Mouse (Mus musculus) liver, embryonic 15.5 days (tissue): ENCODE measurements around the gene Slc35g3. TPM values are rescaled to one million over a fixed set of nuclear protein-coding genes. Genes with fewer than 3 reads are reported as not detected.

ENCODE experiments used
- ATAC-seq: fragments of 200-750 bp; cut with Nextera tagmentation; 2 replicates; pipeline ENCODE4 v1.8.0; 2017; ENCODE audit warnings: moderate number of reproducible peaks, mild to moderate bottlenecking, moderate library complexity; ENCODE audit not compliant: insufficient read depth
- H3K27ac ChIP-seq: fragments of 300-500 bp; sonication (generic); replicated peaks from 2 replicates; pipeline ENCODE4 v1.5.1; 2015; ENCODE audit warnings: mild to moderate bottlenecking, inconsistent platforms
- H3K27me3 ChIP-seq: fragments of 300-500 bp; sonication (generic); 2 replicates; pipeline ENCODE4 v1.6.1; 2015; ENCODE audit warnings: mild to moderate bottlenecking, inconsistent platforms
- H3K36me3 ChIP-seq: fragments of 300-500 bp; sonication (generic); replicated peaks from 2 replicates; pipeline ENCODE4 v1.6.1; 2015; ENCODE audit warnings: moderate library complexity, mild to moderate bottlenecking, inconsistent platforms
- H3K4me1 ChIP-seq: fragments of 300-500 bp; sonication (generic); replicated peaks from 2 replicates; pipeline ENCODE4 v1.6.1; 2015; ENCODE audit warnings: inconsistent platforms
- H3K4me2 ChIP-seq: fragments of 300-500 bp; sonication (generic); 2 replicates; pipeline ENCODE4 v1.6.1; 2015; ENCODE audit warnings: moderate library complexity, mild to moderate bottlenecking, inconsistent platforms
- H3K4me3 ChIP-seq: fragments of 300-500 bp; sonication (generic); replicated peaks from 2 replicates; pipeline ENCODE4 v1.5.1; 2015; ENCODE audit warnings: mild to moderate bottlenecking, inconsistent platforms
- H3K9ac ChIP-seq: fragments of 300-500 bp; sonication (generic); 2 replicates; pipeline ENCODE4 v1.6.1; 2015; ENCODE audit warnings: moderate library complexity, mild to moderate bottlenecking, inconsistent platforms
- H3K9me3 ChIP-seq: fragments of 300-500 bp; sonication (generic); replicated peaks from 2 replicates; pipeline ENCODE4 v1.6.1; 2016; ENCODE audit warnings: inconsistent platforms
- WGBS: fragments of 180-500 bp; shearing (Covaris S2); methylation state at CpG from one replicate; pipeline ENCODE4 v1.1.7; 2015; ENCODE audit warnings: mixed read lengths; ENCODE audit not compliant: insufficient replicate concordance; 5-methylcytosine and 5-hydroxymethylcytosine counted together
- polyA plus RNA-seq: library from polyadenylated mRNA; unstranded; fragments of >200 nt; fragmentation: Nextera tagmentation; extraction: Ambion mirVana; gene quantifications from 2 replicates; pipeline ENCODE4 v1.2.1, GENCODE M21; 2015

Slc35g3 gene
- polyA plus RNA-seq, 1 experiment from 2014 or later, result not detected

DNA sequence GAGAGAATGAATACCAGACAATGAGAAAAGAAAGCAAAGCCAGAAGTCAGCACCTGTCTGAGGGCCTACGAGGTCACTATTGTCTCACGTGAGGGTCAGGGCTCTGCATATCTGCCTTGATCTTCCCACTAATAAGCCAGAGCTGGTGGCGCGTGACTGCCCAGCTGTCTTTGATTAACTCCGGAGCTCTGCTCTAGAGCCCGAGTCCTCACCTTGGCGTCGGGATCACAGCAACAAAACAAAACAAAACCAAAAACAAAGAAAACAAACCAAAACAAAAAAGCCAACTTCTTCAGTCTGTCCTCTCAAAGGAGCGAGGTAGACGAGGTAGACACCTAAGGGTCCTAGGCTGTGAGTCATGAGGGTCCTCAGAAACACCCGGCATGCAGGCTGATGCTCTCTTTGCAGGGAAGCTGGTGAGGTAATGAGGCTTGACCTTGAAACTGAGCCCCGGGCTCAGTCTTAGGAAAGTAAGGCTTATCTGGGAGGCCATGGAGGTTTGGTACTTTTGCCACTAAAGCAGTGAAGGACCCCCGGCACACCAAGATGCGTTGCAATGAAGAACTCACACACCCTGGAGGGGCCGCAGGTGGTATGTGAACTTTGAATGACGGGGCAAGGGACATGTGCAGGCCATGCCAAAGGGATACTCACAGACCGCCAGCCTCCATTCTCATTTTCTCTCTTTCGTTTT is 47.0 kb downstream of the Slc35g3 start:
- 81% methylated on average over 18 of the region's 18 CpGs for WGBS
- Histone ChIP-seq H3K36me3 (no peaks in the 10 kb centered on the region), H3K9me3 (no peaks in the 10 kb centered on the region), H3K9ac (no peak overlapping the region), H3K27ac (no peak overlapping the region), H3K27me3 (no peaks in the 10 kb centered on the region), H3K4me2 (no peak overlapping the region), H3K4me3 (no peak overlapping the region), H3K4me1 (peaks cover 53% of the 10 kb centered on the region)
- ATAC-seq, result no peak

DNA sequence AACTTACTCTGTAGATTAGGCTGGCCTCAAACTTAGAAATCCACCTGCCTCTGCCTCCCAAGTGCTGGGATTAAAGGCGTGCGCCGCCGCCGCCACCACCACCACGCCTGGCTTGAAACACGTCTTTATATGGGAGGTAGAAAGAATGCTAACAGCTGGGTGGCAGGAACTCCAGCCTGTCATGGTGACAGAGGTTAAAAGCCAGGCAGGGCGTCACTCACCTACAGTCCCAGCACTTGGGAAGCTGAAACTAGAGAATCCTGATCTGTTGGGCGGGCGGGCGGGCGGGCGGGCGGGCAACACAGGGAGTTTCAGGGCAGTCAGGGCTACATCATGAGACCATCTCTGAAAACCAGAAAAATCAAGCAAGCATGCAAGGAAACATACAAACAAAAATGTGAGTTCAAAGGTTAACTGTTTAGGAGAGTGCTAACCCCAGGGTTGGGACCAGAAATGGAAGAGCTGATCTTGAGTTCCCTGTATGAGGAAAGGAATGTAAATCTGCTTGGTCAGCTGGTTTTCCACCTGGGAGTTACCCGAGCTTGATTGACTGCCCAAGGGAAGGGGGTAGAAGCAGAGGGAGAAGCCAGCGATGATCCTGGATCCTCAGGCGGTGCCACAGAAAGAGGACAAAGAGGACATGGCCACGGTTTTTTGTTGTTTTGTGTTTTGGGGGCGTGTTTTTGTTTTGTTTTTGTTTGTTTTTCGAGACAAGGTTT is 48.7 kb downstream of the Slc35g3 start:
- Histone ChIP-seq H3K9ac (no peak overlapping the region), H3K27ac (no peak overlapping the region), H3K4me2 (no peak overlapping the region), H3K27me3 (no peaks in the 10 kb centered on the region), H3K9me3 (no peaks in the 10 kb centered on the region), H3K36me3 (no peaks in the 10 kb centered on the region), H3K4me1 (peaks cover 48% of the 10 kb centered on the region), H3K4me3 (no peak overlapping the region)
- WGBS, result 79% methylated on average over 20 of the region's 20 CpGs
- no peak for ATAC-seq

DNA sequence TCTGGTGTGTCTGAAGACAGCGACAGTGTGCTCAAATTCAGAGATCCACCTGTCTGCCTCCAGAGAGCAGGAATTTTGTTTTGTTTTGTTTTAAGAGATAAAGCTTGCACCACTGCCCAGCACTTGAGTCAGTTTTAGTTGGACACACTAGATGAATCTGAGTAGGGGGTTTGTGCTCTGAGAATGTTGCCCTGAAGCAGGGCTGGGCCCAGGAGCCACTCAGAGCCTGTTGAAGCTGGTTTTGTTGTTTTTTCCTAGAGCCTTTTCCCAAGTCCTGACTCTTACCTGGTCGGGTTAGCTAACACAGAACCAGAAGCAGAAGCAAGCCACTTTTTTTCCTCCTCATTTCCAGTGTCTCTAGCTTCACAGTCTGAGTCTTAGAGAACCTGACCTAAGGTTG is 50.7 kb downstream of the Slc35g3 start:
- H3K27me3 ChIP-seq, result no peaks in the 10 kb centered on the region
- H3K36me3 ChIP-seq, result no peaks in the 10 kb centered on the region
- no peak overlapping the region for H3K4me3 ChIP-seq
- H3K27ac ChIP-seq, result no peak overlapping the region
- peaks cover 38% of the 10 kb centered on the region for H3K4me1 ChIP-seq
- ATAC-seq, result no peak
- no peak overlapping the region for H3K9ac ChIP-seq
- no peaks in the 10 kb centered on the region for H3K9me3 ChIP-seq
- 73% methylated on average over 2 of the region's 2 CpGs for WGBS
- H3K4me2 ChIP-seq, result no peak overlapping the region

DNA sequence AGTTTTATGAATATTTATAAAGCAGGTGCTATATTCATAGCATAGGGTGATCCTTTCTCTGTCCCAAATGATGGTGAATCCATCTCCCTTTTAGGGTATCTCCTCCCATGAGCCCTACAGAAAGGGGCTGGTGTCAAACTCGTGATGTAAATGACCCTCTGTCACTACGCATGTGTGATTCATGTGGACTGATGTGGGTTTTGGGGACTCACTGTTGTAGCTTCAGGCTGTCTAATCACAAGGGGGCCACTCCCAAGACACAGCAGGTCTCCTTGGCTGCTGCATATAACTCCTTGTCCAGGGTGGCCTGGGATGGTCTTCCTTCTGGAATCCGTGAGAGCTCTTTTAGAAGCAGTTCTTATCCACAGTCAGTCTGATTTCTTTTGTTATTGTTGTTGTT is 51.3 kb downstream of the Slc35g3 start:
- Histone ChIP-seq H3K36me3 (no peaks in the 10 kb centered on the region), H3K4me2 (no peak overlapping the region), H3K27me3 (no peaks in the 10 kb centered on the region), H3K9me3 (no peaks in the 10 kb centered on the region), H3K4me3 (no peak overlapping the region), H3K27ac (peak overlapping the region; percentile 38; the same call in 1 of the 2 replicates), H3K4me1 (peaks cover 36% of the 10 kb centered on the region), H3K9ac (no peak overlapping the region)
- WGBS, result 60% methylated on average over 3 of the region's 3 CpGs
- ATAC-seq, result no peak

Other genes with a start within 250 kb of the Slc35g3 start
- gene Dnah2, start 212.9 kb downstream of the Slc35g3 start, polyA plus RNA-seq, result 0.07 and 0.20 TPM in 2 replicates
- gene Efnb3, start 201.8 kb downstream of the Slc35g3 start, polyA plus RNA-seq, result 0.50 and 0.58 TPM in 2 replicates
- 15.9 and 16.9 TPM in 2 replicates for gene Wrap53, start 181.7 kb downstream of the Slc35g3 start, polyA plus RNA-seq
- 62.4 and 63.8 TPM in 2 replicates for gene Trp53, start 181.6 kb downstream of the Slc35g3 start, polyA plus RNA-seq
- gene Atp1b2, start 156.0 kb downstream of the Slc35g3 start, polyA plus RNA-seq, result 14.1 and 14.7 TPM in 2 replicates
- gene Shbg, start 144.1 kb downstream of the Slc35g3 start, polyA plus RNA-seq, result 26.6 and 27.2 TPM in 2 replicates
- gene Sat2, start 139.9 kb downstream of the Slc35g3 start, polyA plus RNA-seq, result 10.2 and 11.1 TPM in 2 replicates
- 7.3 and 9.7 TPM in 2 replicates for gene Fxr2, start 129.0 kb downstream of the Slc35g3 start, polyA plus RNA-seq
- not detected in 2 replicates for gene Sox15, start 106.7 kb downstream of the Slc35g3 start, polyA plus RNA-seq
- 34.1 and 35.2 TPM in 2 replicates for gene Mpdu1, start 99.3 kb downstream of the Slc35g3 start, polyA plus RNA-seq
- gene Cd68, start 95.8 kb downstream of the Slc35g3 start, polyA plus RNA-seq, result 28.2 and 31.4 TPM in 2 replicates
- gene Eif4a1, start 89.5 kb downstream of the Slc35g3 start, polyA plus RNA-seq, result 228 and 232 TPM in 2 replicates
- gene Senp3, start 79.9 kb downstream of the Slc35g3 start, polyA plus RNA-seq, result 23.9 and 27.2 TPM in 2 replicates
- gene Tnfsf13, start 76.2 kb downstream of the Slc35g3 start, polyA plus RNA-seq, result 0.15 and 0.64 TPM in 2 replicates
- gene Tnfsf12, start 66.1 kb downstream of the Slc35g3 start, polyA plus RNA-seq, result 2.1 and 2.6 TPM in 2 replicates
- 0.85 and 0.89 TPM in 2 replicates for gene Tnfsfm13, start 65.9 kb downstream of the Slc35g3 start, polyA plus RNA-seq
- 10.2 and 10.4 TPM in 2 replicates for gene Polr2a, start 3.3 kb downstream of the Slc35g3 start, polyA plus RNA-seq
- gene Zbtb4, start 3.9 kb upstream of the Slc35g3 start, polyA plus RNA-seq, result 0.43 and 0.92 TPM in 2 replicates
- 0.84 and 1.3 TPM in 2 replicates for gene Chrnb1, start 34.0 kb upstream of the Slc35g3 start, polyA plus RNA-seq
- gene Fgf11, start 39.9 kb upstream of the Slc35g3 start, polyA plus RNA-seq, result 0.16 and 0.18 TPM in 2 replicates
- gene Tmem102, start 43.7 kb upstream of the Slc35g3 start, polyA plus RNA-seq, result 0.69 and 0.94 TPM in 2 replicates
- gene Gm39566, start 53.3 kb upstream of the Slc35g3 start, polyA plus RNA-seq, result not detected in 2 replicates
- not detected in 2 replicates for gene Spem2, start 56.5 kb upstream of the Slc35g3 start, polyA plus RNA-seq
- not detected in 2 replicates for gene Spem1, start 60.2 kb upstream of the Slc35g3 start, polyA plus RNA-seq
- 0.54 and 0.64 TPM in 2 replicates for gene Nlgn2, start 75.8 kb upstream of the Slc35g3 start, polyA plus RNA-seq
- 336 and 387 TPM in 2 replicates for gene Tmem256, start 76.5 kb upstream of the Slc35g3 start, polyA plus RNA-seq
- gene Plscr3, start 84.4 kb upstream of the Slc35g3 start, polyA plus RNA-seq, result 26.1 and 28.0 TPM in 2 replicates
- gene Tnk1, start 96.8 kb upstream of the Slc35g3 start, polyA plus RNA-seq, result 0.60 and 0.62 TPM in 2 replicates
- not detected in 2 replicates for gene Tmem95, start 116.0 kb upstream of the Slc35g3 start, polyA plus RNA-seq
- 1.2 and 1.4 TPM in 2 replicates for gene Kctd11, start 119.4 kb upstream of the Slc35g3 start, polyA plus RNA-seq
- gene Acap1, start 133.6 kb upstream of the Slc35g3 start, polyA plus RNA-seq, result 5.9 and 7.2 TPM in 2 replicates
- 0.89 and 1.0 TPM in 2 replicates for gene 2810408A11Rik, start 139.0 kb upstream of the Slc35g3 start, polyA plus RNA-seq
- gene Neurl4, start 139.1 kb upstream of the Slc35g3 start, polyA plus RNA-seq, result 2.7 and 3.1 TPM in 2 replicates
- gene Gps2, start 151.9 kb upstream of the Slc35g3 start, polyA plus RNA-seq, result 90.6 and 98.4 TPM in 2 replicates
- gene Eif5a, start 160.0 kb upstream of the Slc35g3 start, polyA plus RNA-seq, result 1,245 and 1,257 TPM in 2 replicates
- gene Ybx2, start 173.8 kb upstream of the Slc35g3 start, polyA plus RNA-seq, result not detected in 2 replicates
- 19.9 and 22.1 TPM in 2 replicates for gene Slc2a4, start 186.2 kb upstream of the Slc35g3 start, polyA plus RNA-seq
- 4.5 and 6.6 TPM in 2 replicates for gene Cldn7, start 202.8 kb upstream of the Slc35g3 start, polyA plus RNA-seq
- gene Ctdnep1, start 219.2 kb upstream of the Slc35g3 start, polyA plus RNA-seq, result 8.9 and 11.9 TPM in 2 replicates
- 58.1 and 60.5 TPM in 2 replicates for gene Elp5, start 220.5 kb upstream of the Slc35g3 start, polyA plus RNA-seq
- 252 and 262 TPM in 2 replicates for gene Gabarap, start 229.2 kb upstream of the Slc35g3 start, polyA plus RNA-seq
- 23.1 and 24.0 TPM in 2 replicates for gene Phf23, start 233.8 kb upstream of the Slc35g3 start, polyA plus RNA-seq
- 5.3 and 5.5 TPM in 2 replicates for gene Dvl2, start 238.6 kb upstream of the Slc35g3 start, polyA plus RNA-seq